Mouse (Mus musculus): ENCODE measurements at regions not wholly inside any gene's neighbourhood (a gene's known extent, or its start where the extent isn't known, plus 50 kb on each side); places are given as distances from the start of the nearest gene placed in this dataset.

DNA sequence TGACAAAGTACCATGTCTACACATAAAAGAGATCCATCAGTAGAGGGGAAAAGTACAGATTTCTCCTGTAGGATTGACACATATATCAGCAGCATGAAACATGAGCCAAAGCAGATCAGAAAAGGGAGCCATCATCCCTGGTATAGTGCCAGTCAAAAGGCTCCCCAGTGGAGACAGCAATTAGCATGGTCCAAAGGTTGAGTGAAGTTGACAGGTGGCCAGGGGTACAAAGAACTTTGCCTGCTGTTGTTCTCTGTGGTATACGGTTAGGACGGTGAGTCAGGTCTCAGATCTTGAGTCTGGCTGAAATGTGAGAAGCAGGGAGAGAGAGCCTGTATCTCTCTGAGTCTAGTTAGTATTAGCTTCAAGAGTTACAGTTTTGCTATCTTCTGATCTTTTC is 324.7 kb upstream of the Lcorl start:
- H3K27ac ChIP-seq (ENCODE audit: control insufficient read depth, low read depth, low read length), result no peak overlapping the region
- no peaks in the 10 kb centered on the region for H3K36me3 ChIP-seq (ENCODE audit: control insufficient read depth in 1 of 2, insufficient read depth in 2 of 2, low read length in 2 of 2)
- H3K4me1 ChIP-seq (ENCODE audit: control insufficient read depth in 1 of 2, insufficient read depth in 2 of 2, low read length in 2 of 2), result no peaks in the 10 kb centered on the region
- H3K9me3 ChIP-seq (replicated peaks; ENCODE audit: insufficient read depth, low read length), result no peaks in the 10 kb centered on the region
- DNase-seq (ENCODE audit: low read depth, low spot score), result no peak
- H3K9ac ChIP-seq (ENCODE audit: control insufficient read depth, low read depth, low read length, poor library complexity, severe bottlenecking), result no peak overlapping the region
- H3K79me2 ChIP-seq (ENCODE audit: control insufficient read depth, insufficient read depth, low read length, poor library complexity), result no peaks in the 10 kb centered on the region
- H3K4me3 ChIP-seq (ENCODE audit: control insufficient read depth in 1 of 2, insufficient read depth in 1 of 2, low read depth in 2 of 2, low read length in 2 of 2), result no peak overlapping the region
- no peaks in the 10 kb centered on the region for H3K27me3 ChIP-seq (ENCODE audit: control insufficient read depth in 1 of 2, insufficient read depth in 2 of 2, low read length in 2 of 2)
- no peak for TF ChIP-seq HCFC1 (IDR thresholded peaks at IDR 0.05; ENCODE audit: low read depth, low read length)

DNA sequence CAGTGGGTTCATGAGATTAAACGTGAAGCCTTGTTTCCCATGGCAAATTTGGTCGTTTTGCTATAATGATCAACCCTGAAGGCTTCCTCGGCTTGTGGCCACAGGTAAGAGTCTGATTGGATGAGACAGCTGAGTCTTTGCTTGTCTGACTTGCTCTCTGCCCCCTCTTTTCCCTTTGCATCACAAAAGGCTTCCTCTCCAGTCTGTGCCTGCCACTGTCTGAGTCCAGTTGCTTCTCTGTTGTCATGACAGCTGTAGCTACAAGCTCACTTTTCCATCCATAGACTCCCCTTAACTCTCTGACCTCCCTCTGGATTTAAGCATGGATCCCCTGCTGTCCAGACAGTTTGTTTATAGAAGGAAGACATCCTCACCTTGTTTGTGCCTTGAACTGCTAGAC is 314.9 kb upstream of the Lcorl start:
- Histone ChIP-seq H3K36me3 (ENCODE audit: control insufficient read depth in 1 of 2, insufficient read depth in 2 of 2, low read length in 2 of 2) (no peaks in the 10 kb centered on the region), H3K79me2 (ENCODE audit: control insufficient read depth, insufficient read depth, low read length, poor library complexity) (no peaks in the 10 kb centered on the region), H3K9ac (ENCODE audit: control insufficient read depth, low read depth, low read length, poor library complexity, severe bottlenecking) (no peak overlapping the region), H3K27me3 (ENCODE audit: control insufficient read depth in 1 of 2, insufficient read depth in 2 of 2, low read length in 2 of 2) (no peaks in the 10 kb centered on the region), H3K4me1 (ENCODE audit: control insufficient read depth in 1 of 2, insufficient read depth in 2 of 2, low read length in 2 of 2) (no peaks in the 10 kb centered on the region), H3K27ac (ENCODE audit: control insufficient read depth, low read depth, low read length) (no peak overlapping the region), H3K4me3 (ENCODE audit: control insufficient read depth in 1 of 2, insufficient read depth in 1 of 2, low read depth in 2 of 2, low read length in 2 of 2) (no peak overlapping the region), H3K9me3 (replicated peaks; ENCODE audit: insufficient read depth, low read length) (no peaks in the 10 kb centered on the region)
- TF ChIP-seq ETS1 (IDR thresholded peaks at IDR 0.05; ENCODE audit: low read depth, low read length), result no peak
- DNase-seq (ENCODE audit: low read depth, low spot score), result no peak

DNA sequence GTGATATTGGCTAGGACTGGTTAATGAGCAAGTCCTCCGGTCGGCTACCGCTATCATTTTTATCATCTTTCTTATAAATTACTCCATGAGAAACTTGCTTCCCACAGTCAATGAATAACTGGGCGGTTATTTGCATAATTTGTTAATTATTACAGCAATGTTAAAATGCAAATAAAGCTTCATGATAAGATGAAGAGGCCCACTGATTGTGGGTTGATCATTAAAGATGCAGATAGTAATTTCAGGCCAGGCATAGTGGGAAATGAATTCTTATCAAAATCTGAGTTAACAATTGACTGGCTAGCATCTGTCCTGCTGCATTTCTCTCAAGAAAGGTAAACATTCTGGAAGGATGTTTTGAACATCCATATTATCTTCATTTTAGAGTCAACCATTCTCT is 303.4 kb upstream of the Lcorl start:
- no peak for DNase-seq (ENCODE audit: low read depth, low spot score)
- no peaks in the 10 kb centered on the region for H3K9me3 ChIP-seq (replicated peaks; ENCODE audit: insufficient read depth, low read length)
- H3K36me3 ChIP-seq (ENCODE audit: control insufficient read depth in 1 of 2, insufficient read depth in 2 of 2, low read length in 2 of 2), result no peaks in the 10 kb centered on the region
- no peaks in the 10 kb centered on the region for H3K79me2 ChIP-seq (ENCODE audit: control insufficient read depth, insufficient read depth, low read length, poor library complexity)
- TF ChIP-seq MAX (IDR thresholded peaks at IDR 0.05; ENCODE audit: low read length), result no peak
- TF ChIP-seq TBP (IDR thresholded peaks at IDR 0.05; ENCODE audit: low read depth, low read length), result no peak
- TF ChIP-seq TCF12 (IDR thresholded peaks at IDR 0.05; ENCODE audit: low read depth, low read length), result no peak
- no peak for TF ChIP-seq HCFC1 (IDR thresholded peaks at IDR 0.05; ENCODE audit: low read depth, low read length)
- no peak for TF ChIP-seq MAZ (IDR thresholded peaks at IDR 0.05; ENCODE audit: low read depth, low read length)
- H3K27me3 ChIP-seq (ENCODE audit: control insufficient read depth in 1 of 2, insufficient read depth in 2 of 2, low read length in 2 of 2), result no peaks in the 10 kb centered on the region
- H3K4me3 ChIP-seq (ENCODE audit: control insufficient read depth in 1 of 2, insufficient read depth in 1 of 2, low read depth in 2 of 2, low read length in 2 of 2), result no peak overlapping the region
- H3K27ac ChIP-seq (ENCODE audit: control insufficient read depth, low read depth, low read length), result no peak overlapping the region
- no peaks in the 10 kb centered on the region for H3K4me1 ChIP-seq (ENCODE audit: control insufficient read depth in 1 of 2, insufficient read depth in 2 of 2, low read length in 2 of 2)
- H3K9ac ChIP-seq (ENCODE audit: control insufficient read depth, low read depth, low read length, poor library complexity, severe bottlenecking), result no peak overlapping the region

DNA sequence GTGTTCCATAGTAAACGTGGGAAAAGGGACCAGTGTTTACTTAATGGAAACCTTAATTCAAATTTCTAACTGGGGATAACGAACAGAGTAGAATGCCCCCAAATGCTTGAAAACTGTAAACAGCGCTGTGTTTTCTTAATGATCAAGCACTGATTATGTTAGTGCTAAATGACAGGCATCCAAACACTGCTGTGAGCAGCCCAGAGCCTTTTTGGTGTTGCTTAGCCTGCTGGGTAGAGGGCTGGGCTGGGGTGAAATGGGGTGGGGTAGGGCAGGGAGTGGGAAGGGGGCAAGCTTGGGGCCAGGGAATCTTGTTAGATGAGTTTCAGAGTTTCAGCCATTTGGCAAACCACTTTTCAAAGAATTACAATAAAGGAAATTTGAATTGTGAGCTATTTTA is 294.6 kb upstream of the Lcorl start:
- Histone ChIP-seq H3K4me1 (ENCODE audit: control insufficient read depth in 1 of 2, insufficient read depth in 2 of 2, low read length in 2 of 2) (no peaks in the 10 kb centered on the region), H3K9ac (ENCODE audit: control insufficient read depth, low read depth, low read length, poor library complexity, severe bottlenecking) (no peak overlapping the region), H3K9me3 (replicated peaks; ENCODE audit: insufficient read depth, low read length) (no peaks in the 10 kb centered on the region), H3K27ac (ENCODE audit: control insufficient read depth, low read depth, low read length) (no peak overlapping the region), H3K4me3 (ENCODE audit: control insufficient read depth in 1 of 2, insufficient read depth in 1 of 2, low read depth in 2 of 2, low read length in 2 of 2) (no peak overlapping the region), H3K36me3 (ENCODE audit: control insufficient read depth in 1 of 2, insufficient read depth in 2 of 2, low read length in 2 of 2) (no peaks in the 10 kb centered on the region), H3K27me3 (ENCODE audit: control insufficient read depth in 1 of 2, insufficient read depth in 2 of 2, low read length in 2 of 2) (no peaks in the 10 kb centered on the region), H3K79me2 (ENCODE audit: control insufficient read depth, insufficient read depth, low read length, poor library complexity) (no peaks in the 10 kb centered on the region)
- DNase-seq (ENCODE audit: low read depth, low spot score), result no peak
- TF ChIP-seq NRF1 (IDR thresholded peaks at IDR 0.05; ENCODE audit: insufficient read depth, low read depth, low read length, poor library complexity, severe bottlenecking), result no peak
- TF ChIP-seq MEF2A (IDR thresholded peaks at IDR 0.05; ENCODE audit: extremely low read depth, insufficient replicate concordance, low read depth, low read length, poor library complexity, severe bottlenecking), result no peak
- TF ChIP-seq POLR2A (IDR thresholded peaks at IDR 0.05; ENCODE audit: control insufficient read depth in 1 of 2, insufficient read depth in 1 of 2, low read depth in 1 of 2, low read length in 2 of 2, poor library complexity in 1 of 2), result no peak
- no peak for TF ChIP-seq GABPA (IDR thresholded peaks at IDR 0.05; ENCODE audit: low read depth, low read length)
- TF ChIP-seq RAD21 (IDR thresholded peaks at IDR 0.05; ENCODE audit: low read depth, low read length), result no peak
- no peak for TF ChIP-seq RCOR1 (IDR thresholded peaks at IDR 0.05; ENCODE audit: low read depth, low read length)
- no peak for TF ChIP-seq ZC3H11A (IDR thresholded peaks at IDR 0.05; ENCODE audit: low read depth, low read length)
